Mouse (Mus musculus) hindbrain, embryonic 14.5 days (tissue): ENCODE measurements at regions not wholly inside any gene's neighbourhood (a gene's known extent, or its start where the extent isn't known, plus 50 kb on each side); places are given as distances from the start of the nearest gene placed in this dataset.
A peak's percentile ranks its signal among the peaks of the same experiment; 100 is the strongest.

Source experiments
- ATAC-seq: fragments of 200-750 bp; cut with Nextera tagmentation; 2 replicates; pipeline ENCODE4 v1.8.0; 2017; ENCODE audit warnings: moderate number of reproducible peaks, mild to moderate bottlenecking, moderate TSS enrichment, moderate library complexity; ENCODE audit not compliant: low FRiP score
- DNase-seq: peaks from one replicate; pipeline ENCODE4 v3.0.0-alpha.2; 2015; ENCODE audit warnings: low spot score
- H3K27ac ChIP-seq: fragments of 300-500 bp; sonication (generic); 2 replicates; pipeline ENCODE4 v1.5.1; 2014; ENCODE audit warnings: mild to moderate bottlenecking, moderate library complexity
- H3K27me3 ChIP-seq: fragments of 300-500 bp; sonication (generic); 2 replicates; pipeline ENCODE4 v1.6.1; 2014; ENCODE audit warnings: mild to moderate bottlenecking, low read length, mixed read lengths; ENCODE audit not compliant: control insufficient read depth, insufficient read depth
- H3K36me3 ChIP-seq: fragments of 300-500 bp; sonication (generic); replicated peaks from 2 replicates; pipeline ENCODE4 v1.6.1; 2014; ENCODE audit not compliant: control insufficient read depth, insufficient read depth
- H3K4me1 ChIP-seq: fragments of 300-500 bp; sonication (generic); replicated peaks from 2 replicates; pipeline ENCODE4 v1.6.1; 2014; ENCODE audit warnings: antibody characterized with exemption, low read length, mixed read lengths; ENCODE audit not compliant: control insufficient read depth, insufficient read depth
- H3K4me2 ChIP-seq: fragments of 300-500 bp; sonication (generic); replicated peaks from 2 replicates; pipeline ENCODE4 v1.6.1; 2014; ENCODE audit warnings: mild to moderate bottlenecking, moderate library complexity
- H3K4me3 ChIP-seq: fragments of 300-500 bp; sonication (generic); replicated peaks from 2 replicates; pipeline ENCODE4 v1.5.1; 2014; ENCODE audit warnings: mild to moderate bottlenecking, low read length
- H3K9ac ChIP-seq: fragments of 300-500 bp; sonication (generic); 2 replicates; pipeline ENCODE4 v1.6.1; 2014
- H3K9me3 ChIP-seq: fragments of 300-500 bp; sonication (generic); 2 replicates; pipeline ENCODE4 v1.6.1; 2016; ENCODE audit warnings: low read length; ENCODE audit not compliant: control insufficient read depth
- WGBS: fragments of 180-500 bp; shearing (Covaris S2); extraction: QIAGEN DNeasy Blood & Tissue Kit; methylation state at CpG from one replicate; pipeline ENCODE4 v1.1.7; 2014; 5-methylcytosine and 5-hydroxymethylcytosine counted together

DNA sequence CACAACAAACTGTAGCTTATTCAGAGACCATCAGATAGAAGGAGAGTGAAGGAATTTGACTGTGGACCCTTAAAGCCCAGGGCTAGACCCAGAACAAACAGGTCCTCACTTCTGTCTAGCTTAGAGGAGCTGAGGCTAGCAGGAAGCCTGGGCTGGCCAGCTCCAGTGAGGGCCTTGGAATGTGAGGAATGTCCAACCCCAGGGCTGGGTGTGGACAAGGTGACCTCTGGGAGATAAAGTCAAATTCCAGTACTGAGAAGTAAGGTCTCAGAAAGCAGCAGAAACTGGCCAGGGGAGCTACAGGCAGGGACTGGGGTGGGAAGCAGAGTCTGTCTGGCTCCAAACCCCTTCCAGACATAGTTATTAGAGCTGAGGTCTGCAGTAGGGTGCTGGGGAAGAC is 51.0 kb upstream of the Ssbp3 start:
- no peaks in the 10 kb centered on the region for H3K27me3 ChIP-seq
- DNase-seq, result no peak
- no peak overlapping the region for H3K4me3 ChIP-seq
- H3K9me3 ChIP-seq, result no peaks in the 10 kb centered on the region
- no peak overlapping the region for H3K27ac ChIP-seq
- H3K4me2 ChIP-seq, result no peak overlapping the region
- no peak for ATAC-seq
- no peak overlapping the region for H3K9ac ChIP-seq
- H3K4me1 ChIP-seq, result peaks cover 20% of the 10 kb centered on the region
- no peaks in the 10 kb centered on the region for H3K36me3 ChIP-seq

DNA sequence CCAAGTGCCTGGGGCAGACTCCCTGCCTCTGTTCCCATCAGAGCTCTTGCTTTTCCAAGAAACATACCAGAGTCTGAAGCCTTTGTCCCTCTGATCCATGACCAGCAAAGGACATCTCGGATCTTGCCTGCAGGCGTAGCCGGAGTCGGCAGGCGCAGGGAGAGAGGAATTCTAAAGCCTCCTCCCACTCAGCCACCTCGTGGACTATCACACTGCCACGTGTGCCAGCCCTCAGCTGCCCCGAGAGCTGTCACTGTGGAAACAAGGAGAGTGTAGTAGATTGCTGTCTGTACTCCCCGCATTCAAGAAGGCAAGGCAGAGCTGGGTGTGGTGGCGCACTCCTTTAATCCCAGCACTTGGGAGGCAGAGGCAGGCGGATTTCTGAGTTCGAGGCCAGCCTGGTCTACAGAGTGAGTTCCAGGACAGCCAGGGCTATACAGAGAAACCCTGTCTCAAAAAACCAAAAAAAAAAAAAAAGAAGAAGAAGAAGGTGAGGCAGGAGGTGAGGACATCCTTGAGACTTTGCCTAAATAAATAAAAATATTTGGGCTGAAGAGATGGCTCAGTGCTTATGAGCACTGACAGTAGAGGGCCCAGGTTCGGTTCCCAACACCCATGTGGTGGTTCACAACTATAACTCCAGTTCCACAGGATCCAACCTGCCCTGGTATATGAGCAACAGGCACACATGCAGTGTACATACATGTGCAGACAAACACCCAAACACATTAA is 52.0 kb upstream of the Ssbp3 start:
- no peaks in the 10 kb centered on the region for H3K36me3 ChIP-seq
- no peak for ATAC-seq
- H3K4me2 ChIP-seq, result no peak overlapping the region
- 57% methylated on average over 12 of the region's 13 CpGs for WGBS
- no peak overlapping the region for H3K9ac ChIP-seq
- no peak overlapping the region for H3K4me3 ChIP-seq
- H3K4me1 ChIP-seq, result peaks cover 27% of the 10 kb centered on the region
- no peaks in the 10 kb centered on the region for H3K9me3 ChIP-seq
- H3K27ac ChIP-seq, result no peak overlapping the region
- no peak for DNase-seq
- H3K27me3 ChIP-seq, result no peaks in the 10 kb centered on the region

DNA sequence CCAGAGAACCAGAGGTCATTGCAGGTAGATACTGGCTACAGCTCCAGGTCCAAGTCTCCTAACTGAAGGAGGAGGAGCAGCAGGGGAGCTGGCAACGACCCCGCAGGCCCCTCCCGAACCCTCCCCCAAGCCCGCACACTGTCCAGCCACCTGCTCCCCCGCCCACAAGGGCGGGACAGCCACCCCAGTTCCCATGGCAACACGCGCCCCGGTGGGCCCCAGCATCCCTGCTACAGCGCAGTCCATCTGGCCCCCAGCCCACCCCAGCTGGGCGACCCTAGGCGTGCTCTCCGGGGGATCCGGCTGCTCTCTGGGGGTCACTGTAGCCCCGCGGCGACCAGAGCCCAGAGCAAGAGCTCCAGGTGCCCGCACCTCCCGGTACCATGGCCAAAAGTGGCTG is 51.0 kb upstream of the Acot11 start:
- 6% methylated on average over 19 of the region's 19 CpGs for WGBS
- Histone ChIP-seq H3K4me2 (no peak overlapping the region), H3K4me1 (peaks cover 22% of the 10 kb centered on the region), H3K9me3 (no peaks in the 10 kb centered on the region), H3K36me3 (no peaks in the 10 kb centered on the region), H3K27me3 (no peaks in the 10 kb centered on the region), H3K9ac (no peak overlapping the region), H3K27ac (no peak overlapping the region), H3K4me3 (no peak overlapping the region)
- ATAC-seq (no peak; the same call in 1 of the 2 replicates), DNase-seq (no peak)

DNA sequence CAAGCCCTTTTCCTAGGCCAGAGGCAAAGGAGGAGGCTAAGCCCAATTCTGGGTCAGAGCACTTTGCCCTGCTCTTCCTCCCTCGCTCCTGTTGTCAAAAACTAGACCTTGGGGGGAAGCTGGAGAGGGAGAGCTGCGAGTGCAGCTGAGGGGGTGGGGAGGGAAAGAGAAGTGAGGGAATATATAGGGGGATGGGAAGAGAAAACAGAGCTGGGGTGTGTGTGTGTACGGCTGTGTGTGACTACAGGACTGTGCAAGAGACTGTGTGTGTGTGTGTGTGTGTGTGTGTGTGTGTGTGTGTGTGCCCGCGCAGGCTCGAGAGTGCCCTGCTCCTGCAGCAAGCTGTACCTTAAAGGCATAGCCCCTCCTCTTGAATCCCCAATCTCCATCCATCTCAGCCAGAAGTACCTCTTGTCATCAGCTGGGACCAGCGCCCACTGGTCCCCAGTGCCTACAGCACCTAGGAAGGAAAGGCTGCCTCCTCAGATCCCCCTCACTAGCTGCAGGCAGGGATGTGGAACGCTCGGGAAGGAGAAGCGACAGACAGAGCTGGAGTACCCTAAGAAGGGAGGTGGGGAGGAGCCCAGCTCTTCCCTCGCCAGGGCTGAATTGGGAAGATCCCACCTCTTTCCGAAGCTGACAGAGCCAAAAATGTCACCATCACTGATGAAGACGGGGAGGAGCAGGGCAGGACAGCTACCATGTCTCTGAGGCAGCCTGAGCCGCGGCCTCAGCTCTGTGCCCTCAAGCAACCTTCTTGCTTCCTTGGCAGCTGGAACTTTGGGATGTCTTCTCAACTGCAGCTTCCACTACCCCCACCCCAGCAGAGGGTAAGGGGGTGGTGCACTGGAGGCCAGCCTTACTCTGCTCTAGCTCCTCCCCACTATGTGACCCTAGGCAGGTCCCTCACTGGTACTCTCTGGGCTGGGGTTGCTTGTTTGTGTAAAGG is 49.8 kb upstream of the Acot11 start:
- Histone ChIP-seq H3K27ac (no peak overlapping the region), H3K36me3 (no peaks in the 10 kb centered on the region), H3K9ac (peak overlapping the region; percentile 22), H3K9me3 (no peaks in the 10 kb centered on the region), H3K4me1 (peaks cover 22% of the 10 kb centered on the region), H3K27me3 (no peaks in the 10 kb centered on the region), H3K4me3 (no peak overlapping the region), H3K4me2 (peak overlapping the region; percentile 29)
- DNase-seq, result no peak
- ATAC-seq, result peak; percentile 81
- 9% methylated on average over 14 of the region's 15 CpGs for WGBS
